Mouse (Mus musculus): ENCODE data around the gene E4f1. TPM values are rescaled to one million over a fixed set of nuclear protein-coding genes. Genes with fewer than 3 reads are reported as not detected.
"Not testable (repeated sequence)": the region's sequence is repeated elsewhere in the genome, so short reads cannot be mapped to it uniquely, and the experiment has no call there.

E4f1 gene
- polyA plus RNA-seq, 1 experiment from 2014 or later = 28.8 TPM

- H3K4me3 ChIP-seq (ENCODE audit: low read length) = no peak overlapping the region
- H3K36me3 ChIP-seq (ENCODE audit: control insufficient read depth, insufficient read depth) = no peaks in the 10 kb centered on the region
- H3K9ac ChIP-seq (ENCODE audit: low read length) = no peak overlapping the region
- ATAC-seq (replicated peaks; ENCODE audit: extremely low read depth, insufficient read depth, low FRiP score) = no peak
- no peak overlapping the region for H3K4me2 ChIP-seq (ENCODE audit: low read depth, low read length)
- 95% methylated on average over 5 of the region's 5 CpGs for WGBS
- peaks cover 17% of the 10 kb centered on the region for H3K4me1 ChIP-seq (ENCODE audit: control insufficient read depth, insufficient read depth, low read length)
- no peaks in the 10 kb centered on the region for H3K27me3 ChIP-seq (ENCODE audit: control insufficient read depth, insufficient read depth, low read length)
- no peak overlapping the region for H3K27ac ChIP-seq (ENCODE audit: low read length)
- H3K9me3 ChIP-seq (replicated peaks; ENCODE audit: control insufficient read depth, low read length) = no peaks in the 10 kb centered on the region
Observed at GRCm38 (mm10) chr17:24468636-24469246, 1.4 kb downstream of the E4f1 start.

GRCm38 (mm10) chr17:24463374-24464133, 6.6 kb downstream of the E4f1 start:
- H3K36me3 ChIP-seq (ENCODE audit: control insufficient read depth, insufficient read depth) = no peaks in the 10 kb centered on the region
- H3K4me3 ChIP-seq (ENCODE audit: low read length) = no peak overlapping the region
- 49% methylated on average over 6 of the region's 6 CpGs for WGBS
- H3K9me3 ChIP-seq (replicated peaks; ENCODE audit: control insufficient read depth, low read length) = no peaks in the 10 kb centered on the region
- peaks cover 12% of the 10 kb centered on the region for H3K4me1 ChIP-seq (ENCODE audit: control insufficient read depth, insufficient read depth, low read length)
- H3K27me3 ChIP-seq (ENCODE audit: control insufficient read depth, insufficient read depth, low read length) = no peaks in the 10 kb centered on the region
- H3K9ac ChIP-seq (ENCODE audit: low read length) = no peak overlapping the region
- H3K4me2 ChIP-seq (ENCODE audit: low read depth, low read length) = no peak overlapping the region
- ATAC-seq (replicated peaks; ENCODE audit: extremely low read depth, insufficient read depth, low FRiP score) = peak; percentile 35
- H3K27ac ChIP-seq (ENCODE audit: low read length) = no peak overlapping the region; the same call in 1 of the 2 replicates

- peak; percentile 54 for ATAC-seq (replicated peaks; ENCODE audit: extremely low read depth, insufficient read depth, low FRiP score)
- WGBS = 40% methylated on average over 1 of the region's 1 CpGs
- Histone ChIP-seq H3K9me3 (replicated peaks; ENCODE audit: control insufficient read depth, low read length) (no peaks in the 10 kb centered on the region), H3K27me3 (ENCODE audit: control insufficient read depth, insufficient read depth, low read length) (no peaks in the 10 kb centered on the region), H3K36me3 (ENCODE audit: control insufficient read depth, insufficient read depth) (no peaks in the 10 kb centered on the region), H3K4me2 (ENCODE audit: low read depth, low read length) (no peak overlapping the region), H3K9ac (ENCODE audit: low read length) (no peak overlapping the region), H3K27ac (ENCODE audit: low read length) (no peak overlapping the region), H3K4me3 (ENCODE audit: low read length) (no peak overlapping the region), H3K4me1 (ENCODE audit: control insufficient read depth, insufficient read depth, low read length) (peaks cover 12% of the 10 kb centered on the region)
Observed at GRCm38 (mm10) chr17:24462932-24463331, 7.2 kb downstream of the E4f1 start.

GRCm38 (mm10) chr17:24461580-24461979, 8.5 kb downstream of the E4f1 start:
- Histone ChIP-seq H3K4me2 (ENCODE audit: low read depth, low read length) (no peak overlapping the region), H3K36me3 (ENCODE audit: control insufficient read depth, insufficient read depth) (no peaks in the 10 kb centered on the region), H3K9me3 (replicated peaks; ENCODE audit: control insufficient read depth, low read length) (no peaks in the 10 kb centered on the region), H3K4me1 (ENCODE audit: control insufficient read depth, insufficient read depth, low read length) (peaks cover 12% of the 10 kb centered on the region), H3K27me3 (ENCODE audit: control insufficient read depth, insufficient read depth, low read length) (no peaks in the 10 kb centered on the region), H3K9ac (ENCODE audit: low read length) (no peak overlapping the region), H3K27ac (ENCODE audit: low read length) (no peak overlapping the region), H3K4me3 (ENCODE audit: low read length) (no peak overlapping the region)
- no peak for ATAC-seq (replicated peaks; ENCODE audit: extremely low read depth, insufficient read depth, low FRiP score)
- 66% methylated on average over 2 of the region's 2 CpGs for WGBS

GRCm38 (mm10) chr17:24455523-24456206, 14.4 kb downstream of the E4f1 start:
- H3K27me3 ChIP-seq (ENCODE audit: control insufficient read depth, insufficient read depth, low read length); H3K27ac ChIP-seq (ENCODE audit: low read length); H3K36me3 ChIP-seq (ENCODE audit: control insufficient read depth, insufficient read depth); H3K4me1 ChIP-seq (ENCODE audit: control insufficient read depth, insufficient read depth, low read length); H3K9me3 ChIP-seq (replicated peaks; ENCODE audit: control insufficient read depth, low read length); ATAC-seq (replicated peaks; ENCODE audit: extremely low read depth, insufficient read depth, low FRiP score); H3K9ac ChIP-seq (ENCODE audit: low read length); H3K4me3 ChIP-seq (ENCODE audit: low read length): not testable (repeated sequence)
- 53% methylated on average over 10 of the region's 10 CpGs for WGBS
- peak overlapping the region; percentile 49; the same call in 1 of the 2 replicates for H3K4me2 ChIP-seq (ENCODE audit: low read depth, low read length)

GRCm38 (mm10) chr17:24454756-24455522, 15.2 kb downstream of the E4f1 start:
- peaks cover 10% of the 10 kb centered on the region for H3K4me1 ChIP-seq (ENCODE audit: control insufficient read depth, insufficient read depth, low read length)
- H3K9ac ChIP-seq (ENCODE audit: low read length) = peak overlapping the region; percentile 94
- peak overlapping the region; percentile 96 for H3K27ac ChIP-seq (ENCODE audit: low read length)
- no peaks in the 10 kb centered on the region for H3K27me3 ChIP-seq (ENCODE audit: control insufficient read depth, insufficient read depth, low read length)
- peak overlapping the region; percentile 83 for H3K4me2 ChIP-seq (ENCODE audit: low read depth, low read length)
- H3K9me3 ChIP-seq (replicated peaks; ENCODE audit: control insufficient read depth, low read length) = no peaks in the 10 kb centered on the region
- peak; percentile 93 for ATAC-seq (replicated peaks; ENCODE audit: extremely low read depth, insufficient read depth, low FRiP score)
- peak overlapping the region; percentile 82 for H3K4me3 ChIP-seq (ENCODE audit: low read length)
- H3K36me3 ChIP-seq (ENCODE audit: control insufficient read depth, insufficient read depth) = no peaks in the 10 kb centered on the region
- WGBS = under 1% methylated on average over 67 of the region's 67 CpGs

- peak overlapping the region; percentile 82 for H3K4me3 ChIP-seq (ENCODE audit: low read length)
- peak overlapping the region; percentile 94 for H3K9ac ChIP-seq (ENCODE audit: low read length)
- peak overlapping the region; percentile 96 for H3K27ac ChIP-seq (ENCODE audit: low read length)
- H3K27me3 ChIP-seq (ENCODE audit: control insufficient read depth, insufficient read depth, low read length) = no peaks in the 10 kb centered on the region
- H3K9me3 ChIP-seq (replicated peaks; ENCODE audit: control insufficient read depth, low read length) = no peaks in the 10 kb centered on the region
- peaks cover 10% of the 10 kb centered on the region for H3K4me1 ChIP-seq (ENCODE audit: control insufficient read depth, insufficient read depth, low read length)
- peak overlapping the region; percentile 83 for H3K4me2 ChIP-seq (ENCODE audit: low read depth, low read length)
- 3% methylated on average over 14 of the region's 14 CpGs for WGBS
- H3K36me3 ChIP-seq (ENCODE audit: control insufficient read depth, insufficient read depth) = peaks cover 2% of the 10 kb centered on the region
- ATAC-seq (replicated peaks; ENCODE audit: extremely low read depth, insufficient read depth, low FRiP score) = no peak
Observed at GRCm38 (mm10) chr17:24454218-24454755, 15.8 kb downstream of the E4f1 start.

GRCm38 (mm10) chr17:24453372-24453771, 16.7 kb downstream of the E4f1 start:
- H3K9me3 ChIP-seq (replicated peaks; ENCODE audit: control insufficient read depth, low read length) = no peaks in the 10 kb centered on the region
- H3K36me3 ChIP-seq (ENCODE audit: control insufficient read depth, insufficient read depth) = peaks cover 11% of the 10 kb centered on the region
- WGBS = 70% methylated on average over 2 of the region's 2 CpGs
- peaks cover 10% of the 10 kb centered on the region for H3K4me1 ChIP-seq (ENCODE audit: control insufficient read depth, insufficient read depth, low read length)
- H3K27ac ChIP-seq (ENCODE audit: low read length) = no peak overlapping the region
- 0 out of 2 replicates have a peak overlapping the region, but pooled peaks have one; percentile 83 for H3K4me2 ChIP-seq (ENCODE audit: low read depth, low read length)
- no peak overlapping the region for H3K4me3 ChIP-seq (ENCODE audit: low read length)
- ATAC-seq (replicated peaks; ENCODE audit: extremely low read depth, insufficient read depth, low FRiP score) = no peak
- no peak overlapping the region for H3K9ac ChIP-seq (ENCODE audit: low read length)
- H3K27me3 ChIP-seq (ENCODE audit: control insufficient read depth, insufficient read depth, low read length) = no peaks in the 10 kb centered on the region
